Mouse (Mus musculus): Measurements from ENCODE around the gene Idh2. TPM values are rescaled to one million over a fixed set of nuclear protein-coding genes. Genes with fewer than 3 reads are reported as not detected.

Idh2 gene
- total and polyA plus RNA-seq, 2 experiments from 2014 or later, result 2,826 to 3,660 TPM

- H3K27ac ChIP-seq (ENCODE audit: low read depth), result peak overlapping the region; percentile 100
- WGBS, result 28% methylated on average over 9 of the region's 9 CpGs
- peaks cover 38% of the 10 kb centered on the region for H3K4me1 ChIP-seq (ENCODE audit: control insufficient read depth, insufficient read depth)
- H3K9me3 ChIP-seq (replicated peaks; ENCODE audit: control insufficient read depth, low read length), result no peaks in the 10 kb centered on the region; the same call in 1 of the 2 replicates
- no peak overlapping the region; the same call in 1 of the 2 replicates for H3K9ac ChIP-seq (replicated peaks; ENCODE audit: low read depth, low read length)
- no peaks in the 10 kb centered on the region for H3K27me3 ChIP-seq (ENCODE audit: control insufficient read depth, insufficient read depth, low read length)
- TF ChIP-seq EP300 (IDR thresholded peaks at IDR 0.05; ENCODE audit: low read depth) (no peak), CTCF (IDR thresholded peaks at IDR 0.05; ENCODE audit: low read depth) (no peak)
- H3K4me2 ChIP-seq (ENCODE audit: low read depth, low read length), result peak overlapping the region; percentile 77
- no peak for ATAC-seq (ENCODE audit: insufficient read depth, low read depth)
- DNase-seq (ENCODE audit: low spot score), result no peak
- H3K4me3 ChIP-seq (ENCODE audit: low read depth, low read length), result peak overlapping the region; percentile 88
- H3K36me3 ChIP-seq (replicated peaks; ENCODE audit: control insufficient read depth, insufficient read depth, low read length), result peaks cover 31% of the 10 kb centered on the region
Measured at GRCm38 (mm10) chr7:80111066-80112045, 3.8 kb downstream of the Idh2 start.

- Histone ChIP-seq H3K36me3 (replicated peaks; ENCODE audit: control insufficient read depth, insufficient read depth, low read length) (peaks cover 54% of the 10 kb centered on the region), H3K9me3 (replicated peaks; ENCODE audit: control insufficient read depth, low read length) (no peaks in the 10 kb centered on the region; the same call in 1 of the 2 replicates), H3K27me3 (ENCODE audit: control insufficient read depth, insufficient read depth, low read length) (no peaks in the 10 kb centered on the region), H3K27ac (ENCODE audit: low read depth) (0 out of 2 replicates have a peak overlapping the region, but pooled peaks have one; percentile 2), H3K9ac (replicated peaks; ENCODE audit: low read depth, low read length) (no peak overlapping the region), H3K4me3 (ENCODE audit: low read depth, low read length) (no peak overlapping the region), H3K4me1 (ENCODE audit: control insufficient read depth, insufficient read depth) (peaks cover 37% of the 10 kb centered on the region), H3K4me2 (ENCODE audit: low read depth, low read length) (no peak overlapping the region)
- no peak for TF ChIP-seq EP300 (IDR thresholded peaks at IDR 0.05; ENCODE audit: low read depth)
- no peak for TF ChIP-seq CTCF (IDR thresholded peaks at IDR 0.05; ENCODE audit: low read depth)
- no peak for DNase-seq (ENCODE audit: low spot score)
- ATAC-seq (ENCODE audit: insufficient read depth, low read depth), result no peak
- 100% methylated on average over 1 of the region's 1 CpGs for WGBS
Measured at GRCm38 (mm10) chr7:80106441-80106840, 8.8 kb downstream of the Idh2 start.

- 86% methylated on average over 4 of the region's 4 CpGs for WGBS
- peaks cover 32% of the 10 kb centered on the region for H3K4me1 ChIP-seq (ENCODE audit: control insufficient read depth, insufficient read depth)
- no peak for DNase-seq (ENCODE audit: low spot score)
- H3K27ac ChIP-seq (ENCODE audit: low read depth), result peak overlapping the region; percentile 41
- H3K4me3 ChIP-seq (ENCODE audit: low read depth, low read length), result no peak overlapping the region
- no peaks in the 10 kb centered on the region; the same call in 1 of the 2 replicates for H3K9me3 ChIP-seq (replicated peaks; ENCODE audit: control insufficient read depth, low read length)
- peak; percentile 31; the same call in 1 of the 2 replicates for ATAC-seq (ENCODE audit: insufficient read depth, low read depth)
- no peaks in the 10 kb centered on the region for H3K27me3 ChIP-seq (ENCODE audit: control insufficient read depth, insufficient read depth, low read length)
- TF ChIP-seq CTCF (IDR thresholded peaks at IDR 0.05; ENCODE audit: low read depth), result no peak
- H3K4me2 ChIP-seq (ENCODE audit: low read depth, low read length), result 0 out of 2 replicates have a peak overlapping the region, but pooled peaks have one; percentile 2
- no peak overlapping the region for H3K9ac ChIP-seq (replicated peaks; ENCODE audit: low read depth, low read length)
- peaks cover 60% of the 10 kb centered on the region for H3K36me3 ChIP-seq (replicated peaks; ENCODE audit: control insufficient read depth, insufficient read depth, low read length)
Measured at GRCm38 (mm10) chr7:80105637-80106390, 9.4 kb downstream of the Idh2 start.

- WGBS, result 71% methylated on average over 3 of the region's 3 CpGs
- peaks cover 63% of the 10 kb centered on the region for H3K36me3 ChIP-seq (replicated peaks; ENCODE audit: control insufficient read depth, insufficient read depth, low read length)
- no peak for TF ChIP-seq CTCF (IDR thresholded peaks at IDR 0.05; ENCODE audit: low read depth)
- no peak overlapping the region for H3K4me3 ChIP-seq (ENCODE audit: low read depth, low read length)
- H3K4me2 ChIP-seq (ENCODE audit: low read depth, low read length), result no peak overlapping the region
- H3K9me3 ChIP-seq (replicated peaks; ENCODE audit: control insufficient read depth, low read length), result no peaks in the 10 kb centered on the region; the same call in 1 of the 2 replicates
- ATAC-seq (ENCODE audit: insufficient read depth, low read depth) (no peak), DNase-seq (ENCODE audit: low spot score) (no peak)
- no peak overlapping the region for H3K9ac ChIP-seq (replicated peaks; ENCODE audit: low read depth, low read length)
- no peaks in the 10 kb centered on the region for H3K27me3 ChIP-seq (ENCODE audit: control insufficient read depth, insufficient read depth, low read length)
- H3K4me1 ChIP-seq (ENCODE audit: control insufficient read depth, insufficient read depth), result peaks cover 21% of the 10 kb centered on the region
- H3K27ac ChIP-seq (ENCODE audit: low read depth), result no peak overlapping the region
Measured at GRCm38 (mm10) chr7:80103335-80103734, 11.9 kb downstream of the Idh2 start.

- ATAC-seq (ENCODE audit: insufficient read depth, low read depth) (no peak), DNase-seq (ENCODE audit: low spot score) (no peak)
- Histone ChIP-seq H3K4me2 (ENCODE audit: low read depth, low read length) (no peak overlapping the region), H3K36me3 (replicated peaks; ENCODE audit: control insufficient read depth, insufficient read depth, low read length) (peaks cover 100% of the 10 kb centered on the region), H3K4me1 (ENCODE audit: control insufficient read depth, insufficient read depth) (no peaks in the 10 kb centered on the region), H3K27me3 (ENCODE audit: control insufficient read depth, insufficient read depth, low read length) (no peaks in the 10 kb centered on the region), H3K4me3 (ENCODE audit: low read depth, low read length) (no peak overlapping the region), H3K27ac (ENCODE audit: low read depth) (no peak overlapping the region), H3K9ac (replicated peaks; ENCODE audit: low read depth, low read length) (no peak overlapping the region), H3K9me3 (replicated peaks; ENCODE audit: control insufficient read depth, low read length) (no peaks in the 10 kb centered on the region)
- TF ChIP-seq EP300 (IDR thresholded peaks at IDR 0.05; ENCODE audit: low read depth) (no peak), CTCF (IDR thresholded peaks at IDR 0.05; ENCODE audit: low read depth) (no peak)
- 91% methylated on average over 13 of the region's 13 CpGs for WGBS
Measured at GRCm38 (mm10) chr7:80098389-80098976, 16.7 kb downstream of the Idh2 start.
